Mouse (Mus musculus) testis, adult 2 months (tissue): Measurements from ENCODE around the gene Pofut2.

Source experiments
- CTCF ChIP-seq: fragments of 200-500 bp; IDR thresholded peaks from 2 replicates; pipeline ENCODE4 v1.5.1; 2012; ENCODE audit warnings: low read depth, mild to moderate bottlenecking, inconsistent platforms, low read length, moderate library complexity; ENCODE audit not compliant: control insufficient read depth, insufficient read depth, insufficient replicate concordance
- POLR2A ChIP-seq: fragments of 200-500 bp; IDR thresholded peaks from 2 replicates; pipeline ENCODE4 v1.6.1; 2012; ENCODE audit warnings: low read depth, mild to moderate bottlenecking, inconsistent platforms, low read length, moderate library complexity; ENCODE audit not compliant: control insufficient read depth

- TF ChIP-seq POLR2A: no peak
- TF ChIP-seq CTCF: no peak
Observed at GRCm38 (mm10) chr10:77258041-77258590, 902 bp upstream of the Pofut2 start.
